Mouse (Mus musculus) granulocyte monocyte progenitor cell, adult 5-6 weeks (primary cell): ENCODE results near the gene Cenps. TPM values are rescaled to one million over a fixed set of nuclear protein-coding genes. Genes with fewer than 3 reads are reported as not detected.

ENCODE experiments used
- ATAC-seq: replicated peaks from 2 replicates; pipeline ENCODE4 v1.8.0; 2016; ENCODE audit warnings: mild to moderate bottlenecking, moderate TSS enrichment, inconsistent platforms; ENCODE audit not compliant: poor library complexity, severe bottlenecking
- total RNA-seq, 2 experiments: library from RNA; stranded (forward) in 1 of 2; stranded (reverse) in 1 of 2; fragments of 200-712, 200-1000 nt in 1 of 2; fragments of >200 nt in 1 of 2; fragmentation: Nextera tagmentation in 1 of 2; gene quantifications; 2 replicates each; pipeline ENCODE4 v1.2.3; 2014 to 2017

Cenps gene
- total RNA-seq, 2 experiments from 2014 or later: 19.4 to 29.2 TPM

DNA sequence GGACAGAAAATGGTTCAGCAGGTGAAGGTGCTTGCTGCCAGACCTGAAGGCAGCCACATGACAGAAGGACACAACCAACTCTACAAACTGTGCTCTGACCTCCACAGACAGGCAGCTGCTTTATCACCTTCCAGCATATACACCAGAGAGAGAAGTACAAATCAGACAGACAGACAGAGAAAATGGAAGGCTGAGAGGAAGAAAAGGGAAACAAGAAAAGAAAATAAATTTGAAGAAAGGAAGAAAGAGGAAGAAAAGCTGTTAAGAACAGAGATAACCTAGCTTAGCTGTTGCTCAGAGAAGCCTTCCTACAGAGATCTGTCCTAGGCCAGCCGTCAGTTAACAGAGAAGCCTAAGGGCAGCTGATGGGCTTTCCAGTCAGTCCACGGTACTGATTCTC lies 21.8 kb upstream of the Cenps start:
- ATAC-seq: no peak

DNA sequence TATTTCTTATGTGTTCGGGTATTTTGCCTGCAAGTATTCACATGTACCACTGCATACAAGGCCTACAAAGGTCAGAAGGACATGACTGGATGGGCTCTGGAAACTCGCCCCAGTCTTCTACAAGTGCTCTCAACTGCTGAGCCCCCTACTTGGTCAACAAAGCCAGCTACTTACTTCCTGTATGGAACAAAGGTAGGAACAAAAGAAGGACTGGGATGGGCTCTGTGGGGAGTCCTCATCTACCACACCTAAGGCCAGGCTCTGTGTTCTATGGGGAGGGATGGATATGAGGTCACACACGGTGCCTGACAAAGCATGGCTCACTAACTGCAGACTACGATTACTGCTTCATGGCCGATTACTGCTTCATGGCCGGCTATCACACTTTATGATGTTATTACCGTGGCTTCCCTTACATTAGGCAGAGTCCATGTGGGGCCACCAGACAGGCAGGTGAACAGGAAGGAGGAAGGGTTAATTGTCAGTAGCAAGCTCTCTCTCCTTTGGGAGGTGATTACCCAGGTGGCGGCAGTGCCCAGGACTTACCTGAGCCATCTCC lies 20.1 kb upstream of the Cenps start:
- ATAC-seq: no peak

GRCm38 (mm10) chr4:149155711-149156110 lies 18.3 kb upstream of the Cenps start:
- peak; percentile 95 for ATAC-seq

DNA sequence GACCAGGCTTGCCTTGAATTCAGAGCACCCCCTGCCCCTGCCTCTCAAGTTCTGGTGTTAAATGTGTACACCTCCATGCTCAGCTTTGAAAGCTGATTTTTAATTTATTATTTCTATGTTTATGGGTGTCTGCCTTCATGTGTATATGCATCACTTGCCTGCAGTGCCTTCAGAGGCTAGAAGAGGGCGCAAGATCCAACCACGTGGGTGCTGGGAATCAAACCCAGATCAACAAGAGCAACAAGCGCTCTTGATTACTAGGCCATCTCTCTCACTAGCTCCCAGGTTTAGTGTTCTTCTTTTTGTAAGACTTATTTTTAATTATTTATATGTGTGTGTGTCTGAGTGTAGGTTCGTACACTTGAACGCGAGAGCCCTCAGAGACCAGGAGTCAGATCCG lies 17.4 kb upstream of the Cenps start:
- ATAC-seq: no peak

- no peak for ATAC-seq
Observed at GRCm38 (mm10) chr4:149150721-149151120, 13.3 kb upstream of the Cenps start.

- ATAC-seq: no peak
Observed at GRCm38 (mm10) chr4:149150256-149150655, 12.8 kb upstream of the Cenps start.

GRCm38 (mm10) chr4:149149611-149150010 lies 12.2 kb upstream of the Cenps start:
- no peak for ATAC-seq

GRCm38 (mm10) chr4:149149196-149149595 lies 11.8 kb upstream of the Cenps start:
- ATAC-seq: no peak

DNA sequence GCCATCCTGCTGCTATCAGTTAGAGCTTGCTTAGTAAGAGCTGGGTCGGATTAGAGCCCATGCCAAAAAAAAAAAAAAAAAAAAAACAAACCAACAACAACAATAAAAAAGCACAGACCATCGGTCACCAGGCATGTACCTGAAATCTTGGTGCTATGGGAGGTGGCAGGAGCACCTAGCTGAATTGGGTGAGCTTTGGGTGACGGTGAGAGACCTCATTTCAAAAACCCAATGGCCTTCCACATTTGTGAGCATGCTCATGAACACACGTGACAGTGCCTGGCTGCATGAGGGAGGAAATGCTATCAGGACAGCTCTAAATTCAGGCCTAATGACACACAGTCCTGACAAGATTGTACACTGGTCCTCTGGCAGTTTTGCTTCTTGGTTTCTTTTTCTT lies 10.7 kb upstream of the Cenps start:
- ATAC-seq: no peak

GRCm38 (mm10) chr4:149147528-149147927 lies 10.1 kb upstream of the Cenps start:
- ATAC-seq: no peak

GRCm38 (mm10) chr4:149145151-149145550 lies 7.7 kb upstream of the Cenps start:
- no peak for ATAC-seq

GRCm38 (mm10) chr4:149144459-149144858 lies 7.0 kb upstream of the Cenps start:
- ATAC-seq: peak; percentile 87

GRCm38 (mm10) chr4:149143594-149143993 lies 6.2 kb upstream of the Cenps start:
- ATAC-seq: peak; percentile 52

- no peak for ATAC-seq
Observed at GRCm38 (mm10) chr4:149138515-149138914, 1.1 kb upstream of the Cenps start.

GRCm38 (mm10) chr4:149136116-149136850 lies 1.1 kb downstream of the Cenps start:
- no peak for ATAC-seq

GRCm38 (mm10) chr4:149133395-149133794 lies 4.0 kb downstream of the Cenps start:
- no peak for ATAC-seq

- no peak for ATAC-seq
Observed at GRCm38 (mm10) chr4:149131789-149132565, 5.5 kb downstream of the Cenps start.

GRCm38 (mm10) chr4:149131021-149131752 lies 6.2 kb downstream of the Cenps start:
- ATAC-seq: no peak

DNA sequence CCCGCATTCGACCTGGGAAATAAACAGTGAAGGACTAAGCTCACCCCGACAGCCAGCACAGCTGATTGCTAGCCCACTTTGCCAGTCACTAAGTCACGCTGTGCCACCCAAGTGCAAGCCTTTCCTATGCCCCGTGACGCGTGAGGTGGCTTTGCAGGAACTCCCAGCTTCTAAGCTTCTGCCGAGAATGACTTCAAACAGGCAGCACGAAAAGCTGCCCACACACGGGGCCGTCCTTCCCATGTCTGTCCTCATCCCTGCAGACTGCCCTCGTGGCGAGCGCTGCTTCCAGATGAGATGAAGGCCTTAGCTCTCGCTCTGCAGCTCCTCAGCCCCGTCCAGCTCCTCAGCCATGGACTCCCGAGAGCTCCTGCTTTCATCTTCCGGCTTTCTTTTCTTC lies 9.0 kb downstream of the Cenps start:
- ATAC-seq: no peak

GRCm38 (mm10) chr4:149126663-149127062 lies 10.8 kb downstream of the Cenps start, which contains the start of gene Cort:
Cort (minus strand) TSS chr4:149126763.
- no peak for ATAC-seq

DNA sequence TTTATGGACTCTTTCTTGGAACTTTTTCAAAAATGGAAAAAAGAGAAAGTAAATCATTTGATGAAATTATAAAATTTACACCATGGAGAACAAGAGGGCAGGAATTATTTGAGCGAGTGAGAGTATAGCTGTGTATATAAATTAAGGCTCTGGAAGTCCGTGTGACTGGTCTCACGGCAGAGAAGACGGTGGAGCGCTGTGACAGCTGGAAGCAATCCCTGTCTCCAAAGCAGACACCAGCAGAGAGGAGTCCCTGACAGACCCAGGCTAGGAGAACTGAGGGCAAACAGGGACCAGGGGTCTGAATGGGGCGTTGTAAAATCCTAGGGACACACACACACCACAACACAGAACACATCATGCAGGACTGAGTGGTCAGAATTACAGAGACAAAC lies 11.3 kb downstream of the Cenps start:
- ATAC-seq: no peak
